Mouse (Mus musculus) embryo, embryonic 9.5 days (tissue): ENCODE measurements at regions not wholly inside any gene's neighbourhood (a gene's known extent, or its start where the extent isn't known, plus 50 kb on each side); places are given as distances from the start of the nearest gene placed in this dataset.
A peak's percentile ranks its signal among the peaks of the same experiment; 100 is the strongest.

Source experiments
- DNase-seq: peaks from one replicate; pipeline ENCODE4 v3.0.0-alpha.2; 2017; ENCODE audit errors: extremely low spot score

DNA sequence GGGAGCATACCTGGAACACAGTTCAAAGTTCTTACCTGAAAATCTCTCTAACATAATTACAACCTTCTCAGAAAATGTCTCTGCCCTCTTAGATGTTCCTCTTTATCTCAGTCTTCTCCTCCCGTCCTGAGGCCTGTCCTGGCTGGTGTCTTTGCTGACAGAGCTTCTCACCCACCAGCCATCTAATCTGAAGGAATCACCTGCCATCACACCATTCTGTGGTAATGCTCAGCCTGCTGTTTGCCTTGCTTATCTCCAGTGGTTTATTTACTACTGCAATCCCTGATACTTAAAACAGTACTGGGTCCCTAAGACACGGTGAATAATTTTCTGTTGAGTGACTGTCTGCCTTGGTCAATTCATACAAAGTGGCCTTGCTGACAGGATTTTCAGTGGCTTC is 317.8 kb upstream of the Hnrnpa3 start:
- no peak for DNase-seq

DNA sequence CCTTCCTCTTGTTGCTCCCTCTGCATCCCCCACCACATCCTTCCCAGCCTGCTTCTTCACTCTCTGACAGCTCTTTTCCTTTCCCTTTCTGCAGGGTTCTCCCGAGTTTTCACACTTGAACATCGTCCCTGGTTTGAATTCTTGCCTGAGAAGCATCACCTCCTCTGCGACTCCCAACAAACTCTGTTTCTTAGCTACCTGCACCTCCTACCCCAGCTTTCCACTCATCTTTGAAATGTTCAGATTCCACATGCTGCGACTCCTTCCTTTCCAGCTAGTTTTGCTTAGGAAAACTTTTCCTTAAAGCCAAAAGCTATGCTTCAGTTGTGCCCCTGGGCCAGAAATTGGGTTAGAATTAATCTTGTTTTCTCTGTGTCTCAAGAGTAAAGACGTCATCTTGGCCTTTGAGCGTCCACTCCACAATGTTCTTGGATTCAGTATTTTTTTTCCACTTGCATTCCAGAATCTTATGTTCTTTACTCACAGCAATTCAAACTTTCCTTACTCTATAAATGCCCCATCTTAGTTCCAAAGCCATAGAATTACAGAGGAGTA is 317.3 kb upstream of the Hnrnpa3 start:
- DNase-seq = no peak

DNA sequence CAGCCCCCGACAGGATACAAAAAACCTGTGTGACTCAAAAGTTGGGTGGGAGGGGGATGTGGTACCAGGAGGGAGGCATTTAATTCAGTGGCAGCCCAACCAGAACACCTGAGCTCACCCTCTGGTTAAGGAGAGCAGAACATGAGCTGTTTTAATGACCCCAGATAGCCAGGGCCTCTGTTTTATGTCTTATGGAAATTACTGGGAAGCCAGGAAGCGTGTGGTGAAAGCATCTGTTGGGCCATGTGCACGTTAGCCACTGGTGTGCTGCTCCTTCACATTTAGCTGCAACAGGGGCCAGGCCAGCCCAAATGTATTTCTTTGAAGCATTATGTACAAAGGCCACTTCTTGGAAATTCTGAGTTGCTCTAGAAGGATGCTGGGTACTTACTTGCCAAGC is 308.2 kb upstream of the Hnrnpa3 start:
- DNase-seq = no peak

DNA sequence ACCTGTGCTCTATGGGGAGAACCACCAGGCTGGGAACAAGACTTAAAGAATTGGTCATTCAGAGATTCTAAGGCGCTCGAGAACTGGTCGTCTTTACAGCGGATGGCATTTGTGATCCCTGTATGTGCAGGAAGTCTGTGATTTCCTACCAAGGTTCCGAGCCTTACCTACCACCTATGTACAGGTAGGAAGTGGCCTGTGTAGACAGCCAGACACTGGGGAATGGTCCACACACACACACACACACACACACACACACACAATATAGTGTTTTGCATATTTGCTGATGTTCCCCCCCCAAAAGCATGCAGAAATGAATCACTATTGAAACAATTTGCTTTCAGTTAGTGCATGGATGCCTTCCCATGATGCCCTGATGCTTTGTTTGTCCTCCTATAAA is 307.1 kb upstream of the Hnrnpa3 start:
- DNase-seq = no peak

DNA sequence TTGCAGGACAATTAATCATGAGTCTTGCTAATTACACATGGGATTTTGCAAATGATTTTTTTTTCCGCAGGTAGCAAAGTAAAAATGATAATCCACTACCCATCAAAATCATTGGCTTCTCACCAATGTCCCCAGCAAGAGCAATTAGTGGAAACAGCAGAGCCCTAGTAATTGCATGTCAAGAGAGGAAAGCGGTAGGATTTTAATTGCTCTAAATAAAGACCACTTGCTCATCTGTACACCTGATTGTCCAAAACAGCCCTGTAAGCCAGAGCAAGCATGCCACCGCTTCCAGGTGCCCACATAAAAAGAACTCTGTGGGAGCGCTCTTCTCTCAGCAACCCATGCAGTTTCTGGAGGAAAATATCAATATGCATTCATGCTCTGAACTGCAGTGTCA is 306.5 kb upstream of the Hnrnpa3 start:
- no peak for DNase-seq

DNA sequence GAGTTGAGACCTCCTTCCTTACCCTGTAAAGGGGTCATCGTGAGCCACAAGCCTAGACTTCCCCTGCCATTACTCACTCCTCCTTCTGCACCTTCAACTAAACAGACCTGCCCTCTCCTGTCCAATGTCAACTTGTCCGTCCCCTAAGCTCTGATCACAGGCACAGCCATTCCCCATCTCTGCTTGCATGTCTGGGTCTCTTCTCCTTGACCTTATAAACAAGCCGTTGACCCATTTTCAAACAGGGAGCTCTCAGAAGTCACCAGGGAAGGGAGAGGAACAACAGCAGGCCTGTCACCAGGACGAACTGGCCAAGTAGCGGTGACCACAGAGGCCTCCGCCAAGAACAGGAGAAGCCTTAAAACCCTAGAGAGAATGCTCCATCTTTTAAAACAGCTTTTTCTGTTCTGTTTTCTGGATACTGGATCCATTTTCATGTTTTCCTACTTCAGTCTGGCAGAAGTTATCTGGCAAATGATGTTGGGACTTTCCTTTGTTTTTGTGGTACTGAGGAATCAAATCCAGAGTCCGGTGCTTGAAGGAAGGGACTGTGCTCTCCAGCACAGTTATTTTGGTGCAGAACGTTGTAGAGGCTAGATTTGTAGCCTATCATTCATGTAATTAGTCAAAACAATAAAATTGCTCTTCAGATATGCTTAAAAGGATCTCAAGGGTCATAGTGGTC is 302.2 kb upstream of the Hnrnpa3 start:
- peak; percentile 12 for DNase-seq

DNA sequence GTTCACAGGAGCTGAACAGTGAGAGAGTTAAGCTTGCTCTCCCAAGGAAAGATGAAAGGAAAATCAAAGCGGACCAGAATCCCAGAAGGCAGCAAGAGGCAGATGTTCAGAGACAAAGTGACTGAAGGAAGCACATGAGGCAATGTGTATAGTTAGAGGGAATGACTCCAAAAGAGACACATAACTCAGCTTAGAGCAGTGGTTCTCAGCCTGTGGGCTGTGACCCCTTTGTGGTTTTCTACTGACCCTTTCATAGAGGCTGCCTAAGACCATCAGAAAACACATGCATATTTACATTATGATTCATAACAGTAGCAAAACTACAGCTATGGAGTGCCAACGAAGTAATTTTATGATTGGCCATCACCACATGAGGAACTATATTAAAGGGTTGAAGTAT is 301.5 kb upstream of the Hnrnpa3 start:
- DNase-seq = no peak

DNA sequence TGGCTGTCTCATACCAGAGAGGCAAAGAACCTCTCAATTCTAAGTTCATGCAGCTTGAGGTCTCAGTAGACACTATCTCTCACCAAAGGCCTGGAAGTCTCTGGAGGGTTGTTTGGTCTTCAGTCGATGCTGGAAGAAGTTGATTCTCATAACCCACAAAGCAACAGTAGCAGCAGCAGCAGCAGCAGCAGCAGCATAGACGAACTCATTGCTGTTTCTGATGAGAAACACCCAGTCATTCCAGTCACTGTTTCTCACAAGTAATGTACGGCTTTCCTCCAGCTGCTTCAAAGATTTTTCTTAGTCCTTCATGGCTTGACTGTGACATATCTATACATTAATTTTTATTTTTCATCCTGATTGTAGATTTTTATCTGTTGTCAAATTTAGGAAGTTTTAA is 298.1 kb upstream of the Hnrnpa3 start:
- DNase-seq = no peak

DNA sequence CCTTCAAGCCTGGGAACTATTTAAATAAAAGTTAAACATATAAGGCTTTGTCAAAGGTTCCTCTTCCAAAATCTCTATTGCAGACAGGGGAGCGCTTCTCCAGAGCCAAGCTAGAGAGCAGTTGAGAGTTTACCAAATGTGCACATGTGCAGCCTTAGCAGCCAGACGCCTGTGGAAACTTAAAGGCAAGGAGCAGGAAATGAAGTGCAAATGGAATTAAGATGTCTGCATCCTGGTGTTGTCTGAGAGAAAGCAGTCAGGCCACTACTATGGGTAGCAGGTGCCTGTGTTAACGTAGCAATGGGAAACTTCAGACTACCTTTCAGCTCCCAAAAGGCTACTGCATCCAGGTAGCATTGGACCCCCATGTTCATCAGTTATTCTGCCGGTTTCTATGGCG is 282.4 kb upstream of the Hnrnpa3 start:
- DNase-seq = no peak

DNA sequence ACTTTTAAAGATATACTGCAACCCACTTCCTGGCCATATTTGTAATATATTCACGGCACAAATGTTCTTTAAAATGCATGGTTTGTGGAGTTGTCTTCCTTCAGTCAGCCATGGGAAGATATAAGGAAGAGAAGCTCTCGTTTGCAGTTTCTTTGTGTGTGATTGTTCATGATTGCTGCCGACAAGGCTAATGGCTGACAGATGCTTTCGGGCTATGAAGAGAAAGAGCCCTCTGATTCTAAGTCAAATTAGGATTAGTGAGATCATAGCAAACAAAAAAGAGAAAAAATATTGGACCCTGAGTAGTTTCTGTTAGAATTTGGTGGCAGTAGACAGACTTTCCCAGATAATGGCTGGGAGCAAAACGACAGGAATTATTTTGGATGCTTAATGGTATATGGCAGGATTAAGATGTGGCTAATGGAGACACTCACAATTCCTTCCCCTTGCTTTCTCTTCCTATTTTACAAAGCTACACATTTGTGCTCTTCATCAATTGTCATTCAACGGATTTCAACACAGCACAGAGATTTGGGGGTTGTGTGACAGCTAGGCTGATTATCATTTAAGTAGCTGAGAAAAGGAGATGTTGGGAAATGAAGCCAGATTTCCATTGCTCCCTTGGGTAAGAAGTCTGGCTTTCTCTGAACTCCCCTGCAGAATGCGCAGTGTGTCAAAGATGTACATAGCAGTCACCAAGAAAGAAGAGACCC is 273.4 kb upstream of the Hnrnpa3 start:
- no peak for DNase-seq

DNA sequence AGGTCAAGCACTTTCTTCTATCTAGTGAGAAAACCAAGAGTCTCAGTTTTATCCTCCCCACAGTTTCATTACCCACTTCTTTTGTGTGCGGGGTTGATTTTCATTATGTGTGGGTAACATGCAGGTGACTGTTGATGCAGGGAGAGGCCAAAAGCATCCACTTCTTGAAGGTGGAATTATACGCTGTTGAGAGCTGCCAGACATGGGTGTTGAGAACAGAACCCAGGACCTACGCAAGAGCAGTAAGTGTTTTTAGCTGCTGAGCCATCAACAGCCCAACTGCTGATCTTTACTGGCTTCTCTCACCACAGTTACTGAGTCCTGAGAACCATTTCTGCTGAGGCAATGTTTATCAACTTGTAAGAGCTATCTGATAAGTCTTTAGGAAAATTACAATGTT is 272.4 kb upstream of the Hnrnpa3 start:
- DNase-seq = no peak

DNA sequence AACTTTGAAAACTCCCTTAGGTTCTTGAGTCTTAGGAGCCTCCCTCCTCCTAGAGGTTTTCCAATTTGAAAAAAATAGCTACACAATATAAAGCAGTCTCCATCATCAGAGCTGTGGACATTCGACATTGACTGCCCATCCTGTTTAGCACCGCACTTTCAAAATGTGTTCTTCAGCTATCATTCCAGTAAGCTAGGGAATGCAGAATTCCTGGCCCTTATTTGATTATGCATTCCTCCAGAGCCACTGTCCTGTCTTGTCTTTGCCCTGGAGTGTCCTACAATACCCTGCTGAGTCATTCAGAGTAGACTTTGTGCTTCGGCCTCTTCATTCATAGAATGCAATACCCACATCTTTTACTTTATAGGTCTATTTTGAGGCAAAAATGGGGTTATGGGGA is 267.0 kb upstream of the Hnrnpa3 start:
- no peak for DNase-seq

DNA sequence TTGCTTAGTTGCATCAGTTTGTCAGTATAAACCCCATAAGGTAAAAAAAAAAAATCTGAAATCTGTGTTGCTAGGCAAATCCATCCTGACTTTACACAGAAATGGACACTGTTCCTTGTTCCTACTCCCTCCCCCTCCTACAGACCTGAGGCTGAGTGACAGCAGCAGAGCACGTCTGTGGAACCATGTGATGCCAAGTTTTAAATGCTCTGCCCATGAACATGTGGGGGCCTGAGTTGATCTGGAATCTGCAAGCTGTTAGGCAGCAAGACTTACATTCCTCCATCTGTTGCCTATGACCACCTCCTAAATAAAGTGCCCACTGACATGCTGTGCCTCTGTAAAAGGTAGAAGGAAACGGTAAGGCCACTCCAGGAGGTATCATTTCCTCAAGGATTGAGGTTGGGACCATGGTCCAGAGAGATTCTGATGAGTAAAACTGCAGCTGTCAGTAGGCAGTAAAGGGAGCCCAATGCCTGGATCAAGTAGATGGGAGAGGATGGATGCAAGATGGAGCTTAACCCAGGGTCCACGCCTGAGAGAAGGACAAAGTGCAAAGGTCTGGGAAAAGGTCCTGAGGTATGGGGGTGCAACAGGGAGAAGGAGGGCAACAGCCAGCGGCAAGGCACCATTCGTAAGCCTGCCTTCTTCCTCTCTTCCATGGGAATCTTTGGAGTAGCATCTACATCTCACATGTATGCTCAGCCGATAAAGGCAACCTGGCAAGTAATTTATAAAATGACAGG is 264.0 kb upstream of the Hnrnpa3 start:
- DNase-seq = no peak

DNA sequence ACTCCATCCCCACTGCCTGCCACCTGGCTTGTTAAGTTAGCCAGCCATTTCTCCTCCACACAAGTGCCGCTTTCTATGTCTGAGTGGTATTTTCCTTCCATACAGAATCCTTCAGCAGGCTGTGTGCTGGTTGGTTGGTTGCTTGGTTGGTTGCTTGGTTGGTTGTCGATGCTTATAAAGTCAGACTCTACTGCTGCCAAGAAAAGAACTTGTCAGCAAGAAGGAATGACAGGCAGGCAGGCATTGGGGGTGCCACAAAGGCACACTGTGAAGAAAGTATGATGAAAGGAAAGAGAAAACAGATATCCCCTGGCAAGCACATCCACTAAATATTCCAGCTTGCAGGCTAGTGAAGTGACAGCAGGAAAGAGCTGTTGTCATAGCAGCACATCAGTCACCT is 263.0 kb upstream of the Hnrnpa3 start:
- no peak for DNase-seq

DNA sequence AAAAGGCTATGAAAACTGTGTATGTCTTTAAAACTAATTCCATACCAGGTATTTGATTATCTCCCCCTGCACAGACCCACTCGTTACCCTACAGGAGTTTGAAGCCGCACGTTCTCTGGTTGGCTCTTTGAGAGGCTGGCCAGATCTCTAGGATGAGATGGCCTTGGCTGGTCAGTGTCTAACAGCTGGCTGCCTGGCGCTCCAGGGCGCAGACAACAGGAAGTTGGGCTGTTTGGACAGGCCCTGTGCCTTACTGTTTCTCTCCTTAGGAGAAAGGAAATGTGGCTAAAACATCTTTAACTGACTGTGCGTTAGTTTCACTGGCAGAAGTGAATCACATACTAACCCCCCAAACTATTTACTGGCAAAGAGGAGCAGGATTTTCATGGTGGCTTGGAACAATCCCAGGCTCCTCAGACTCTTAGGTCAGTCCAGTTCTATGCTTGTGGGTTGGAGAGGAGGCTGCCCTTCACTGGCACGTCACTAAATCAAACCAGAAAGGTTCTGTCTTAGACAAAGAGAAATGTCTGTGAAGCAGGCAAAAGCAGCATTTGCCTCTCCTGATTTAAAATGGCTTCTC is 258.7 kb upstream of the Hnrnpa3 start:
- DNase-seq = no peak

DNA sequence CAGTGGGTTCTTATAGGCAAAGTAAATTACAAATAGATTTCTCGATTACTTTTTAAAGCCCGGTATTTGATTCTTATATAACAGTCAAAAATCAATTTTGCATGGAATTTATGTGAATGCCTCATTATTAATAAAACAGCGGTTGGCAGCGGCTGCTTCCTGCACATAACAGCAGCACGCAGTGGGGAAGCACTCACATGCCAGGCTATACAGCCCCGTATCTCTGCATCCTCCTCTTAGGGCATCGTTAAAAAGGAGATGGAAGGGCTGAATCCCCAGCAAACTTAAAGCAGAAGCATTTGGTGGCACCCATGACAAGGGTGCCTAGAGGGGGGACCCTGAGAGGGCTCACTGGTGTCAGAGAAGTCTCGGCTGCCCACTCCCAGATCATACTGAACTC is 255.3 kb upstream of the Hnrnpa3 start:
- no peak for DNase-seq

DNA sequence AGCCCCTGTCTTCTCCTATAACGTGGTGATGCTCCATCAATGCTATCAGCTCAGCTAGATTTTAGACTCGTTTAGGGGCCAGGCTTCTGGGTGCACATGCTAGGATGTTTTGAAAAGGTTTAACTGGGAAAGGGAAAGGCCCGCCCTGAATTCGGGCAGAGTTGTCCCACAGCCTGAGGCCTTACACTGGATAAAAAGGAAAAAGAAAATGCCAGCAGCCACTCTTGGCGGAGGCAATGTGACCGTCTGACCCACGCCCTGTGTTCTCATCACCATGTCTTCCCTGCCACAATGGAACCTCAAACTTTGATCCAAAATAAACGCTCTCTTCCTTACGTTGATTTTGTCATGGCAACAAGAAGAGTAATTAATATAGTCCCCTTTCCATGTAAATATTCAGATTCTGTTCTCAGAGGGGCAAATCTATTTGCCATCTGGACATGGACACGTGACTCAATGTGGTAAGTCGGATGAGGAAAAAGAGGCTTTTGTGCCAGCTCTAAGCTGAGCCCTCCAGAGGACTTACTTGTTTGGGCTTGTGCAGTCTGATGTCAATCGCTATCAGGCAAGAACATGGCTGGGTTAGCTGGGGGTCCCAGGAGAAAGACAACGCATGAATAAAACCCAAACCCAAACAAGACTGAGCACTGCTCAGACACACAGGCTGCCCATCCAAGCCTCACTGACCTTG is 253.4 kb upstream of the Hnrnpa3 start:
- DNase-seq = no peak

DNA sequence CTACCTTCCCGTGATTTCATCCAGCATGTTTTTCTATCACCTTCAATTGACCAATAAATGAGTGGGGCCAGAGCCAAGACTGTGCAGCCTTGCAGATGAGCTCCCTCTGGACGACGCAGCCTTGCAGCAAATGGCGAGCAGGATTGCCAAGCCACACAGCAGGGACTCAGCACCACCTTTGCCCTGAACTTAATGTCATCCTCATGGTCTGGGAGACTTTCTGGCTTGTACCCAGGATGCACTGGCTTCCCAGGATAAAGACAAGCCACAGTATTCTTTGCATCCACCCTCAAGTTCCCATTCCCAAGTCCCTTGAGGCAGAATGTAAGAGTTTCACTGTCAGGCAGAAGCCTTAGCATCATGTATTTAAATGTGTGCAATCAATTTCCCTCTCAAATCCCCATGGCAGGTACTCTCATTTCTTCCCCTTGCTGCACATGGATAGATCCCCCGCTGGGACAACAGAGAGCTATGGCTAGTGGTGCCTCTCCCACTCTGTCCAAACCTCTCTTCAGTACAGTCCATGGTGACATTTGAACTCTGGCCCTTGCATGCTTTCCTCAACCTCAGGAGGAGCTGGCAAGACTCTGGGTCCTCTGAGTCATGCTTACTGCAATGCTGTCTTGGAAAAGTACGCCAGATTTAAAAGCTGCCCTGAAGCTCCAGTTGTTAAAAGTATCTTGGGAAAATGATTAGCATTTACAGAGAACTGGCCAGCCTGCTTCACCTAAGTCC is 252.2 kb upstream of the Hnrnpa3 start:
- DNase-seq = no peak

DNA sequence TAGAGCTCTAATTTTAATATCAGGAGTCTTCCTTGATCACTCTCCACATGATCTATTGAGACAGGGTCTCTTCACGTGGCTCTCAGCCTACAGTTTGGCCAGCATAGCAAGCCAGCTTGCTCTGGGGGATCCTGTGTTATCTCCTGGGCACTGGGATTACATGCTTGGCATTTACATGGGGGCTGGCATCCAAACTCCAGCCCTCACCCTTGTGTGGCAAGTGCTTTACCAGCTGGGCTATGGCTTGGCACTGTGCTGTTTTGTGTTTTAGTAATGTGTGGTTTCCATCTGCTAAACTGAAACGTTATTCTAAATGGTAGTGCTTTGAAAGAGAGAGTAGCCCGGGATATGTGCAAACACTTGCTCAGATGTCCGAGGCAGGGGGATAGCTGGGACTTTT is 251.5 kb upstream of the Hnrnpa3 start:
- DNase-seq = no peak

DNA sequence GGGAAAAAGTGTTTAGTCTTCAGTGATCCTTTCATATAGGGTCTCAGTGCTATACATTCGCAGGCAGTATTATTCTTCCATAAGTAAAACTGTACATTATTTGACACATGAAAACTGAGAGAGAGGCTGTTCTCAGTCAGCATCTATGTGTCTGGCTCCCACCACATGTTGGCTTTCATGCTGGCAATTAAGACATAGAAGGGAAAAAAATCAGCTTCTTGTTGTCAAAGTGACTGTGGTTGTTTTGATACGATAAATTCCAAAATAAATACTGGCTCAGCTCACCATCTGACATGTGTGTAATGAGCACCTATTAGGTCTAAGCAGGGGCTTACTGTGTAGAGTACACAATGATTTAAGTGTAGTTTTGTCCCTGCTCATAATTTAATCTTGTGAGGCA is 251.0 kb upstream of the Hnrnpa3 start:
- no peak for DNase-seq

DNA sequence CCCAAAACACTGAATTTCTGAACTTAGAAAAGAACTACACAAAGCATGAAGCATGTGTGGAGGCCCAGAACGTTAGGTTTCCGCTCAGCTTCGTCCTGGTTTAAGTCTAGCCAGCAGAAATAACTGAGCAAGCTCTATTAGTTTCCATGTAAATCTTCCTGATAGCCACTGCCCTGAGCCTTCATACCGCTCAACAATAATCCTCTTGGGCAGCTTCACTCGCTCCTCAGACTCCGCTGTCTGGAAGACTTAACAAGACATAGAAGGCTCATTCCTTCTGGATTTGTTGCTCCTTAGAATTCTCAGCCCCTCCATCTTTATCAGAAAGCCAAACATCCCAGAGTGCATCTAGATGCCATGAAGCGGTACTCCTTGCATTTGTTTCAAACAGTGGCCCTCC is 249.3 kb upstream of the Hnrnpa3 start:
- DNase-seq = no peak
